Mouse (Mus musculus) monocyte, adult 5-6 weeks (primary cell): ENCODE measurements around the gene Lrrc31. TPM values are rescaled to one million over a fixed set of nuclear protein-coding genes. Genes with fewer than 3 reads are reported as not detected.
"Not testable (repeated sequence)": the region's sequence is repeated elsewhere in the genome, so short reads cannot be mapped to it uniquely, and the experiment has no call there.

ENCODE experiments used
- ATAC-seq: fragments of 153-309, 156-312 bp; replicated peaks from 2 replicates; pipeline ENCODE4 v1.8.0; 2017; ENCODE audit warnings: mild to moderate bottlenecking; ENCODE audit not compliant: low TSS enrichment, insufficient number of reproducible peaks, severe bottlenecking, poor library complexity, low FRiP score
- total RNA-seq: library from RNA; stranded (forward); fragments of 200-1000, 200-491, 200-594 nt; gene quantifications from 3 replicates; pipeline ENCODE4 v1.2.3, GENCODE M21; 2017

The Lrrc31 gene
- not detected in 3 replicates for total RNA-seq

GRCm38 (mm10) chr3:30699711-30700505 is at the start of gene Lrrc31:
TSS of gene Lrrc31 (minus strand) at chr3:30699843.
- not testable (repeated sequence) for ATAC-seq

- no peak for ATAC-seq
Measured at GRCm38 (mm10) chr3:30748316-30748715, 48.7 kb upstream of the Lrrc31 start.

DNA sequence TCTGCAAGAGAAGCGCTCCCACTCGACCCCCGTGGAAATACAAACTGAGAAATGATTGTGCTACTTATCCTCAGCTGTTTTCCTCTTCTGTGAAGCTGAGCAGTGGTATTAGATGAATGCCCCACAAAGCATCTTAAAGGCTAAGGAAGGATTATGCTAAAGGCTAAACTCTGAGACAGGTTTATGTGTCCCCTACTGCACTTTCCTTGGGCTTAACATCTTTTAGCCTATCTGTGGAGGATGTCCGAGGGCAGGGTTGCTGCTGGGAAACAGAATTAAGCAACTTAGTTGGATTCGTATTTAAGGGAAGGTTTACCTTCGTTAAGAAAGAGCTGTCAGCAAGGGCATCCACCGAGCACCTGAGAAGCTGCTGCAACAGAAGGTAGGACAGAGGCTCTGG is 46.4 kb upstream of the Lrrc31 start, which contains the start of gene Samd7:
Samd7 (plus strand) TSS at position 288 of the 400 bp plus-strand sequence.
- no peak for ATAC-seq

- ATAC-seq = no peak
Measured at GRCm38 (mm10) chr3:30742891-30743290, 43.2 kb upstream of the Lrrc31 start.

GRCm38 (mm10) chr3:30741306-30741705 is 41.7 kb upstream of the Lrrc31 start:
- no peak for ATAC-seq

DNA sequence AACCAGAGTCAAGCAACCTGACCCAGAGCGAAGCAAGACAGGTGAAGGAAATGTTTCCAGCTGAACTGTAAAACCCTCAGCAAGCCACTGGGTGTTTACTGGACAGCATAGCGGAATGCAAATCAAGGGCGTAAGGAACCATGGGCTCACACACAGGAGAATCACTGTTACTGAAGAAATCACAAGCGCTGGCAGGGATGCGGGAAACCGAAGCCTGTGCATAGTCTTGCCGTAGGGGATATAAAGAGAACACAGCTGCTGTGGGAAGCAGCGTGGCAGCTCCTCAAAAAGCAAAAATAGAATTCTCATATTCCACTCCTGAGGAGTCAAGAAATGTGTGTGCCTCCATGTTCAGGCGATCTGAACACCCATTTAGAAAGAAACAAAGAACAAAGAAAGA is 37.2 kb upstream of the Lrrc31 start:
- no peak for ATAC-seq

GRCm38 (mm10) chr3:30729046-30729445 is 29.4 kb upstream of the Lrrc31 start:
- no peak for ATAC-seq

- no peak for ATAC-seq
Measured at GRCm38 (mm10) chr3:30727209-30727608, 27.6 kb upstream of the Lrrc31 start.

- no peak for ATAC-seq
Measured at GRCm38 (mm10) chr3:30725514-30725913, 25.9 kb upstream of the Lrrc31 start.

DNA sequence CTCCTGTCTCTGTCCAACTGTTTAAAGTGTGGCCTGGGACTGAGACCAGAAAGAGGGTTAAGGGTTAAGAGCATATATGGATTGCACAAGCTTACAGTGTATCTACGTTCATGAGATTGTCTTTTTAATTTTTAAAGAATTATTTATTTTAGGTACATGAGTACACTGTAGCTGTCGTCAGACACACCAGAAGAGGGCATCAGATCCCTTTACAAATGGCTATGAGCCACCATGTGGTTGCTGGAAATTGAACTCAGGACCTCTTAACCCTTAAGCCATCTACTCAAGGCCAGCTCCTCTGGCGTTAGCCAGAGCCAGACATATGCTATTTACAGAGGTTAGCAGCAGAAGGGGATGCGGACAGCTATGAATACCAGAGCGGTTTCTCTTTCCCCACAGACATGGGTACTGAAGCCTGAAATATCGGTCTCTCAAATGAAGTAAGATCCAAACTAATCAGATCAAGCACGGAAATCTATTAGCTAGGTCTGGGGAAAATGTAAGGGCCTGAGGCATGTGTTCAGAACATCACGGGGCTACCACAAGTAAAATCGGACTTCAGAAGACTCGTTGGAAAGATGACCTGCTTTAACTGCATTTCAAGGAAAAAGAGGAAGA is 25.3 kb upstream of the Lrrc31 start:
- ATAC-seq = no peak

DNA sequence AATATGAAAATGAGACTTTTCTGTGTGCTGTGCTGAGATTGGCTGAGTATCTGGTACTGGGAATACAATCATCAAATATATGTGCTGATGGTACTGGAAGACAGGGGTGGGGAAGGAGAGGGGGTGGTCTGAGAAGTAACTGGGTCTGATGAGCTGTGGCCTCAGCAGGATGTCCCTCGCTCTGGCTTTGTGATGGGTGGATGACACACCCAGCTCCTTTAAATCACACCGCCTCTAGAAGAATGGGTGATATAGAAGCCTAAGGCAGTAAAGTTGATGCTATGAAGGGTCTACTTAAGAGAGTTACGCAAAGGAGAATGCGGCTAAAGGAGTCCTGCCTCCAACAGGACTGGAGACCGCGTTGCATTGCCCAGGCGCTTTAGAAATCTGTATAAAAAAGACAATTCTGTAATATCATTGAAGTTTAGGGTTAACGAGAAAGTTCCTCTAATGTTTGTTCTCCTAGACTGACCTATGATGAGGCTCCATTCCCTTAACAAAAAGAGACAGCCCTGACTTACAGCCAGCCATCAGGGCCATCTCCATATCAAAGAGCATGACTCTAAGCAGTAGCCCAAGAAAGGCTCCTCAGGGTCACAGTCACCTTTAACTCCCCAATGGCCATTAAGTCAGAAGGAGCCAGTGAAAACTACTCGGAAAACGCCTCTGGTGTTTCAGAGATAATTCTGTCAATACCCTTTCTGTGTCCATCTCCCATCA is 24.6 kb upstream of the Lrrc31 start:
- no peak for ATAC-seq

DNA sequence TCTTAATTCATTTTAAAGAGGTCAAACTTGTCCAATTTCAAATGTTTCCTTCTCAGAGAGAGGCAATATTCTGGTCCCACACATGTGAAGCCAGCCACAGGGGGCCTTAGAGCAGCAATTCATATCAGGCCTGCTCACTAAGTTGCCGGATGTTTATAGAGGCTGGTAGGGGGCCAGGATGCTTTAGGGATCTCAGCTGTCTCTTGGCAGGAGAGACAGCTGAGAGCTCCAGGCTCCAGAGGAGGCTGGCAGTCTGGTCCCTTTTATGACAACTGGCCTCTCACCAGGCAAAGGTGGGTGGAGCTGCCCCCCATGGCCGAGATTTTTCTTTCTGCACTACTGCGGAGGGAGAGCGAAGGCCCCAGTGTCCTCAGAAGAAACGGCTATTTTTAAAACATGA is 23.5 kb upstream of the Lrrc31 start:
- no peak for ATAC-seq

DNA sequence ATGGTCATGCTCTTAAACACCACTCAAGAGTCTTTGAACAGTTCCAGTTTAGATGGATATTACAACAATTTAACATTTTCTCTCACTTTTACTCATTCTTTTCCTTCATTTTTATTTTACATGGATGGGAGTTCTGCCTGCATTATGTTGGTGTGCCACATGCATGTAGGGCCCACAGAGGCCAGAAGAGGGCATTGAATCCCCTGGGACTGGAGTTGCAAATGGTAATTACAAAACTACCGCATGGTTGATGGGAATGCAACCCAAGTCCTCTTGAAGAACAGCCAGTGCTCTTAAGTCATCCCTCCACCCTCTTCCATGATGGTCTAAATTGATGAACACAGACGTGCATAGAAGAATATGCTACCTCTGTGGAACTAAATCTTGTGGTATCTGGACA is 22.8 kb upstream of the Lrrc31 start:
- ATAC-seq = no peak

DNA sequence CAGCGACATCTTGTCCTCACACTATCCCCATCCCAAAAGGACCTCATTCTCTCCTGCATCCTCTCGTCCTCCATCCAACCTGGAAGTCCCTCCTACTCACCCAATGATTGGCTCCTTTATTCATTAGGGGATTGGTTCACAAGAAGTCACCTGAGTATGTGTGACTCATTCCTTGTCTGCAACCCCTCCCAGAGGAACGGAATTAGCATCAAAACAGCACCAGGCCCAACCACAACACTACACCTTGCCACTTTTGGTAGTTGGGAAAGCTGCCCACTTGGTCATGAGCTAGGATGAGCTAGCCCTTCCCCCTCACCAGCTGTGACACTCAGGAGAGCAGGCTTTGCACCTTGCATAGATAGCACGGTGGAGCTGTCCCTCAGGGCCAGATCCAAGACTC is 22.4 kb upstream of the Lrrc31 start:
- ATAC-seq = no peak

DNA sequence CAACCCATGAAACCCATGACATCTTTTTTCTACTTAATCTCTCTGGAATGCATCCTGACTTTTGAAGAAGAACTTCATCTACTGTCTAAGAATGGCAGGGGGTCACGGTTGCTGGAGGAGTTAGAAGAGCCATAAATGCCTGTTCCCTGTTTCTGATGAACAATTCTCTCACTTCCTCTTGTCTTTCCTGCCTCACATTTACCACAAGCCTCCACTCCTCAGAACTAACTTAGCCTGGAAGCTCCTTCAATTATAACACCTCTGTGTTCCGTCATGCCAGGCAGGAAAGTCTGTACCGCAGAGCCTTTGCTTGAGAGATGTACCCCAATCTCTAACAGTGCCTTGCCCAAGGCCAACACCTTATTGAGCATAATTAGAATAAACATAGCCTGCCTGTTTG is 19.0 kb upstream of the Lrrc31 start:
- ATAC-seq = no peak

DNA sequence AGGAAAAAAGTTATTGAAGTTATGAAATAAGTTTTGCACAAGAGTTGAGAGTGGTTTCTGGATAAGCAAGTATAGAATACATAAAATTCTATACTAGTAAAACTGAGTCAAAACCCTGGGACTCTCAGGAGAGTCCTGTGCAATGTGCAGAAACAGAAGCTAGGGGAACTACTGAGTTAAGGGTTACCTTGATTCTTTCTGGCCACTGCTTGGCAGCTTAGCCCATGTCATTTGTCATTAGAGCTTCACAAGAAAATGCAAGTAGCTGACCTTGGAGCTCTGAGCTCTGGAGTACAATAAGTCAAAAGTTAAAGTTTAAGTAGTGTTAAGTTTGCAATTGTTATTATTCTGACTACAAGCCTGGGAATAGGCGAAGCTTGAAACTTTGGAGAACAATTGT is 13.7 kb upstream of the Lrrc31 start:
- no peak for ATAC-seq

DNA sequence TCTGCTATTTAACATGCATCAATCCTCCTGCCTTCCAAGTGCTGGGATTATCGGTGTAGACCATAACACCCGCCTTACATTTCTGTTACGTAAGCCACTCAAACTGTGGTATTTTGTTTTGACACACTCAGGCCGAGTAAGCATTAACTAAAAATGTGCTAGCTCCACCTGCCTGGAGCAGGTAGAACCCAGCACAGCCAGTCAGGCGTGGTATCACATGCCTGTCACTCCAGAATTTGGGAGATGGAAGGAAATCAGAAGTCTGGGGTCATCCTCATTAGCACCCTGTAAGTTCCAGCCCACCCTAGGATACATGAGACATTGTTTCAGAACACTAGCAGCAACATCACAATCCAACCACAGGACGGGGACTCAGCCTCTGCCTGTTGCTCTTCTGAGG is 10.5 kb upstream of the Lrrc31 start:
- no peak for ATAC-seq

- ATAC-seq = no peak
Measured at GRCm38 (mm10) chr3:30706614-30707276, 7.1 kb upstream of the Lrrc31 start.

DNA sequence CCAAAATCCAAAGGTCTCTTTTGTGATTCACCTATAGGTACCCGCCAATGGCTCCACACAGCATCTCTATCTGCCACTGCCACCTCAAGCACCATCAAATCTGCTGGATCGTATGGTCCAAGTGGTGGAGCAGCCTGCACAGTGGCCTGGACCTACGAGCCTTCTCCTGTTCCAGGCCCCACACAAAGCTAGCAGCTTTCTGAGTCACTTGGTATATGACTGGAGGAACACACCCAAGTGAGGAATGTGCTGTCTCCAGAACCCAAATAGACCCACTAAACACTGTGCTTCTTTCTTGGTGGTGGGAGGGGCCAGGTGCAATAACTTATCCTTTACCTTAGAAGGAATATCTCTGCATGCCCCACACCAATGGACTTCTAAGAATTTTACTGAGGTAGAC is 6.3 kb upstream of the Lrrc31 start:
- no peak for ATAC-seq
